Mouse (Mus musculus) erythroblast, embryonic 14.5 days (primary cell): ENCODE data around the gene Mmp28.

Source experiments
- GATA1 ChIP-seq: IDR thresholded peaks from 2 replicates; pipeline ENCODE4 v1.6.1; 2012; ENCODE audit warnings: low read length, inconsistent platforms, mixed read lengths
- TAL1 ChIP-seq: IDR thresholded peaks from 3 replicates; pipeline ENCODE4 v1.6.1; 2012; ENCODE audit warnings: low read length, inconsistent platforms, mixed read lengths

DNA sequence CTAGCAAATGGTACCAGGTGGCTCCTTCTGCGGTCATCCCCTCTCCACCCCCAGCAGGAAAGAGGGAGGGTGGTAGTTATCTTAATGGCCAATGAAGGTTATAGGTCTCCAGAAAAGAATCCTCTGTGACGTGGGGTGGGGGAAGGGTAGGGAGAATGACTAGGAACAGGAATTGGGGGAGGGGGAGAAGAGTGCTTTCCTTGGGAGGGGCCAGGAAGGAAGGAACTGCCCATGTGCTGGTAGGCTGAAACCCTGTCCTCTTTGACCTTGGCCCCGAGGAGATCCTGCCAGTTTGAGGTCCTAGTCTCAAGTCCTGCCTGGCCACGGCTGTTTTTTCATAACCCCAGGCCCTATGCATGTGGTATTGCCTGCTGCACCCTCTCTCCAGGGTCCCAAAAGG is 13.6 kb downstream of the Mmp28 start:
- TF ChIP-seq GATA1, result no peak
- TF ChIP-seq TAL1, result no peak
